Mouse (Mus musculus) heart, embryonic 11.5 days (tissue): Measurements from ENCODE around the gene Plcd1. TPM values are rescaled to one million over a fixed set of nuclear protein-coding genes. Genes with fewer than 3 reads are reported as not detected.

Source experiments
- ATAC-seq: fragments of 200-750 bp; cut with Nextera tagmentation; replicated peaks from 2 replicates; pipeline ENCODE4 v1.8.0; 2017; ENCODE audit warnings: moderate library complexity; ENCODE audit not compliant: insufficient number of reproducible peaks, low FRiP score, low TSS enrichment
- H3K27ac ChIP-seq: fragments of 300-500 bp; sonication (generic); 2 replicates; pipeline ENCODE4 v1.5.1; 2014; ENCODE audit warnings: mild to moderate bottlenecking, low read depth, low read length
- H3K27me3 ChIP-seq: fragments of 300-500 bp; sonication (generic); 2 replicates; pipeline ENCODE4 v1.6.1; 2014; ENCODE audit warnings: mild to moderate bottlenecking, low read length, mixed read lengths; ENCODE audit not compliant: control insufficient read depth, insufficient read depth
- H3K36me3 ChIP-seq: fragments of 300-500 bp; sonication (generic); 2 replicates; pipeline ENCODE4 v1.6.1; 2014; ENCODE audit warnings: mild to moderate bottlenecking, low read length, moderate library complexity, mixed read lengths; ENCODE audit not compliant: control insufficient read depth, insufficient read depth
- H3K4me1 ChIP-seq: fragments of 300-500 bp; sonication (generic); 2 replicates; pipeline ENCODE4 v1.6.1; 2014; ENCODE audit warnings: low read length; ENCODE audit not compliant: control insufficient read depth, insufficient read depth
- H3K4me2 ChIP-seq: fragments of 300-500 bp; sonication (generic); 2 replicates; pipeline ENCODE4 v1.6.1; 2014; ENCODE audit warnings: mild to moderate bottlenecking, moderate library complexity
- H3K4me3 ChIP-seq: fragments of 300-500 bp; sonication (generic); 2 replicates; pipeline ENCODE4 v1.5.1; 2014; ENCODE audit warnings: low read depth, low read length
- H3K9ac ChIP-seq: fragments of 300-500 bp; sonication (generic); 2 replicates; pipeline ENCODE4 v1.6.1; 2014; ENCODE audit warnings: mild to moderate bottlenecking, low read depth, low read length, moderate library complexity
- H3K9me3 ChIP-seq: fragments of 300-500 bp; sonication (generic); replicated peaks from 2 replicates; pipeline ENCODE4 v1.6.1; 2016; ENCODE audit warnings: low read length; ENCODE audit not compliant: control insufficient read depth
- WGBS: fragments of 180-500 bp; shearing (Covaris S2); extraction: QIAGEN DNeasy Blood & Tissue Kit; methylation state at CpG from one replicate; pipeline ENCODE4 v1.1.7; 2014; ENCODE audit not compliant: insufficient replicate concordance; 5-methylcytosine and 5-hydroxymethylcytosine counted together
- polyA plus RNA-seq: library from polyadenylated mRNA; unstranded; fragments of >200 nt; fragmentation: Nextera tagmentation; extraction: Ambion mirVana; gene quantifications from 2 replicates; pipeline ENCODE4 v1.2.1, GENCODE M21; 2014

Plcd1 gene
- 18.0 and 18.2 TPM in 2 replicates for polyA plus RNA-seq

GRCm38 (mm10) chr9:119093419-119094295 is at the start of gene Plcd1:
Plcd1 (minus strand) TSS chr9:119093502.
- H3K4me1 ChIP-seq: peaks cover 22% of the 10 kb centered on the region
- no peaks in the 10 kb centered on the region for H3K36me3 ChIP-seq
- no peaks in the 10 kb centered on the region for H3K9me3 ChIP-seq
- peak within 1 kb of the TSS; percentile 75 for H3K9ac ChIP-seq
- peak within 1 kb of the TSS; percentile 63 for H3K4me3 ChIP-seq
- 8% methylated on average over 45 of the region's 45 CpGs for WGBS
- peak within 1 kb of the TSS; percentile 95 for H3K4me2 ChIP-seq
- peaks cover 15% of the 10 kb centered on the region for H3K27me3 ChIP-seq
- no peak within 1 kb of the TSS; the same call in 1 of the 2 replicates for H3K27ac ChIP-seq
- ATAC-seq: peak; percentile 81

GRCm38 (mm10) chr9:119142066-119142465 is 48.8 kb upstream of the Plcd1 start:
- WGBS: 67% methylated on average over 5 of the region's 5 CpGs
- no peak overlapping the region for H3K9ac ChIP-seq
- no peaks in the 10 kb centered on the region for H3K9me3 ChIP-seq
- H3K4me2 ChIP-seq: no peak overlapping the region
- no peak overlapping the region for H3K27ac ChIP-seq
- no peaks in the 10 kb centered on the region for H3K27me3 ChIP-seq
- H3K4me1 ChIP-seq: peaks cover 8% of the 10 kb centered on the region; the same call in 1 of the 2 replicates
- ATAC-seq: no peak
- no peak overlapping the region for H3K4me3 ChIP-seq
- no peaks in the 10 kb centered on the region for H3K36me3 ChIP-seq

- H3K4me2 ChIP-seq: no peak overlapping the region
- no peaks in the 10 kb centered on the region for H3K27me3 ChIP-seq
- H3K9ac ChIP-seq: no peak overlapping the region
- H3K9me3 ChIP-seq: no peaks in the 10 kb centered on the region
- 87% methylated on average over 2 of the region's 2 CpGs for WGBS
- H3K4me3 ChIP-seq: no peak overlapping the region
- H3K27ac ChIP-seq: no peak overlapping the region
- H3K36me3 ChIP-seq: no peaks in the 10 kb centered on the region
- peaks cover 8% of the 10 kb centered on the region; the same call in 1 of the 2 replicates for H3K4me1 ChIP-seq
- ATAC-seq: no peak
Measured at GRCm38 (mm10) chr9:119138836-119139235, 45.5 kb upstream of the Plcd1 start.

- Histone ChIP-seq H3K36me3 (no peaks in the 10 kb centered on the region), H3K4me2 (no peak overlapping the region), H3K27me3 (no peaks in the 10 kb centered on the region), H3K4me1 (no peaks in the 10 kb centered on the region), H3K9ac (no peak overlapping the region), H3K27ac (no peak overlapping the region), H3K4me3 (no peak overlapping the region), H3K9me3 (no peaks in the 10 kb centered on the region)
- no peak for ATAC-seq
- 56% methylated on average over 5 of the region's 5 CpGs for WGBS
Measured at GRCm38 (mm10) chr9:119130692-119131091, 37.4 kb upstream of the Plcd1 start.

- H3K27me3 ChIP-seq: no peaks in the 10 kb centered on the region
- ATAC-seq: no peak
- no peak overlapping the region for H3K27ac ChIP-seq
- H3K9ac ChIP-seq: no peak overlapping the region
- H3K36me3 ChIP-seq: no peaks in the 10 kb centered on the region
- H3K9me3 ChIP-seq: no peaks in the 10 kb centered on the region
- WGBS: 75% methylated on average over 12 of the region's 12 CpGs
- H3K4me2 ChIP-seq: no peak overlapping the region
- no peaks in the 10 kb centered on the region for H3K4me1 ChIP-seq
- H3K4me3 ChIP-seq: no peak overlapping the region
Measured at GRCm38 (mm10) chr9:119128436-119129181, 35.3 kb upstream of the Plcd1 start.

- H3K4me3 ChIP-seq: no peak overlapping the region
- no peak for ATAC-seq
- no peaks in the 10 kb centered on the region for H3K4me1 ChIP-seq
- 83% methylated on average over 18 of the region's 18 CpGs for WGBS
- no peak overlapping the region for H3K27ac ChIP-seq
- H3K9ac ChIP-seq: no peak overlapping the region
- no peaks in the 10 kb centered on the region for H3K36me3 ChIP-seq
- H3K4me2 ChIP-seq: no peak overlapping the region
- no peaks in the 10 kb centered on the region for H3K27me3 ChIP-seq
- H3K9me3 ChIP-seq: no peaks in the 10 kb centered on the region
Measured at GRCm38 (mm10) chr9:119122596-119123369, 29.5 kb upstream of the Plcd1 start.

- no peaks in the 10 kb centered on the region for H3K27me3 ChIP-seq
Measured at GRCm38 (mm10) chr9:119120168-119120560, 26.9 kb upstream of the Plcd1 start.

GRCm38 (mm10) chr9:119119409-119120167 is 26.3 kb upstream of the Plcd1 start:
- Histone ChIP-seq H3K9me3 (no peaks in the 10 kb centered on the region), H3K4me3 (no peak overlapping the region), H3K36me3 (no peaks in the 10 kb centered on the region), H3K4me2 (no peak overlapping the region), H3K27me3 (no peaks in the 10 kb centered on the region), H3K4me1 (no peaks in the 10 kb centered on the region), H3K27ac (no peak overlapping the region), H3K9ac (no peak overlapping the region)
- no peak for ATAC-seq
- WGBS: 85% methylated on average over 19 of the region's 19 CpGs

More at GRCm38 (mm10) chr9:119120168-119120560, 26.9 kb upstream of the Plcd1 start:
- no peak overlapping the region for H3K9ac ChIP-seq
- 64% methylated on average over 3 of the region's 3 CpGs for WGBS
- no peak overlapping the region for H3K27ac ChIP-seq
- no peaks in the 10 kb centered on the region for H3K36me3 ChIP-seq
- no peaks in the 10 kb centered on the region for H3K9me3 ChIP-seq
- no peak overlapping the region for H3K4me3 ChIP-seq
- no peaks in the 10 kb centered on the region for H3K4me1 ChIP-seq
- no peak overlapping the region for H3K4me2 ChIP-seq
- no peak for ATAC-seq
